Mouse (Mus musculus): ENCODE measurements at regions not wholly inside any gene's neighbourhood (a gene's known extent, or its start where the extent isn't known, plus 50 kb on each side); places are given as distances from the start of the nearest gene placed in this dataset.
A peak's percentile ranks its signal among the peaks of the same experiment; 100 is the strongest.

DNA sequence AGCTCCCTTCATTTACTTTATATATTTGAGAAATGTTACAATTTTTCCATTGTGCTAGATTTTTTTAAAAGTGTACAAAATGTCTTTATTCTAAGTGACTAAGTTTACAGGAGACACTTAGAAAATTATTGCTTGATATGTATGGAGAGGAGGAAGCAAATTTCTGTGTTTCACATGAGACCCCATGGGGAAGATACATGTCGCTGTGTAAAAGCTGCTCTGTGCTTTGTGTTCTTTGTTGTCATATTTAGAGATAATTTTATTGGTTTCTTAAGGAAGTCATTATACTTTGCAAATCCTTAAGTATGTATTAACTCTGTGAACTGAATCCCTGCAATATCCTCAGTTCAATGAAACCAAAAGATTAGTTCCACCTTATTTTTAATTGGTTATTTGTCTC, 406.0 kb upstream of the 1700003H04Rik start:
- no peak for DNase-seq (ENCODE audit: low spot score)

DNA sequence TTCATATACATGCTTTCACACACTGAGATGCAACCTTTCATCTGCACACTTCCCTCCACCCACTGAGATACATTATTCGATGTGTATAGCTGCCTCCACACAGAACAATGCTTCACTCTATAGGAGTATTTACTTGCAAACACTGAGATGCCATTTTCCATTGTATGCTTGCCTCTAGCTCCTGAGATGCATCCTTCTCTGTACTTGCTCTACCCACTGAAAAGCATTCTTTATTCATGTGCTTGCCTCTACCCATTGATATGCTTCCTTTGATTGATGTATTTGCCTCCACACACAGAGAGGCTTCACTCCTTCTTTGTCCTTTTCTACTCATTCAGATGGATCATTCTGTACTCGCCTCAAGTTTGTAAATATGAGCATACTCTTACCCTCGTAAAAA, 405.6 kb upstream of the 1700003H04Rik start:
- DNase-seq (ENCODE audit: low spot score) = no peak

DNA sequence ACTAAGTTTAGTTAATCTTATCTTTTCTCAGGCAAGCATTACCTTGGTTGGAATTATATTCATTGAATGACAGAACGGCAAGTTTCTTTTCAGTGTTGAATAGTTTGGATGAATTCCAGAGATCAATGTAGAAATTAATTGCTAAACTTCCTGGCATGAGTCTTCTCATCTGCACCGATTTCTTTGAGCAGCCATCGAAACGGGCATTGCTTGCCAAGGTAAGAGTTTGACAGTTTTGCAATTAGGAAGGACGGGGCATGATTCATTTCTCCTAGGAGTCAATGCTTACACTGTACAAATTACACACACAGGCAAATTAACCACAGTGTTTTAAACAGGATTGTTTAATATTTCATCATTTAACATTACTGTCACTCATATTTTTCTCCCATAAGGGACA, 404.5 kb upstream of the 1700003H04Rik start:
- DNase-seq (ENCODE audit: low spot score) = no peak

DNA sequence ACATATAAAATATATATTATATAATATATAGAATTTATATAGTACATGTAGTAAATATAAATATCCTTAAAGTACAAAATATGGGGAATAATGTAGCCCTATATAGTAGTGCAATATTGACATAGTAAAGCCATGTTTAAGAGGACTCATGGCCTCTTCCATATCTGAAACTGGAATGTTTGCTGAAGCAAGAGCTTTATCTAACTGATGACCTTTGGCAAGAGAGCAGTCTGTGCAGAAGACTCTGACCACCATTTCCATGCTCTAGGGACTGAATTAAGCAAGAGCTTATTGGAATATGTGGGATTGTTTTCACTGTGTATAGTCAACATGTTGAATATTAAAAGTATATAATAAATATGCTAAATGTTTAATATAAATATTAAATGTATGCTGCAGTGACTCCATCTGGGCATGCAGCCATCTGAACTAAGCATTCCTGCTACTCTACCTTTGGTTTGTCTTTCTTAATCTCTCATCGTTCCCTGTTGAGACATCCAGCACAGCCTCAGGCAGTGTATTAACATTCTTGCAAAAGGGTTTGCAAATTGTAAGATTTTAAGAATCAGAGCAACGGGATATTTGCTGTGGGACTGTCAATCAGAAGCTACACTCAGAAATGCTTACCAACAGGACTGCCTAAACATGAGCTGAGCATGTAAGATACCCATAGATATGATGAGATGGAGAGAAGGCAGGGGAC, 354.4 kb upstream of the 1700003H04Rik start:
- no peak for DNase-seq (ENCODE audit: low spot score)

DNA sequence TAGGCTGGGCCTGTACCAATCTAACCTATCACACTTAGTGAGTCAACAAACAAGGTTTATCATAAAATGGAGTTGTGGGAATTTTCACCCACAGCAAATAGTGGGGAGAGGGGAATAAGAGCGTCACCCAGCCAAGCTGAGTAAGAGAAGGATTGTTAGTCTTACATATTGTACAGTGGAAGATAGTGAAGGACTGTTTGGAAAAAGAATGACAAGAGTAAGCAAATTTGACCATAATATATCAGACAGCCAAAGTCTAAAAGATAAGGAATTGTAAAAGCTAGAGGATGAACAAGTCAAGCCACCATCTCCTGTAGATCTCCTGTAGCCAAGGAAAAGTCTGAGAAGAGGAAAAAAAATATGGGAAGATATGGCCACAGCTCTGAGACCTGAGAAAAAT, 351.8 kb upstream of the 1700003H04Rik start:
- DNase-seq (ENCODE audit: low spot score) = no peak

DNA sequence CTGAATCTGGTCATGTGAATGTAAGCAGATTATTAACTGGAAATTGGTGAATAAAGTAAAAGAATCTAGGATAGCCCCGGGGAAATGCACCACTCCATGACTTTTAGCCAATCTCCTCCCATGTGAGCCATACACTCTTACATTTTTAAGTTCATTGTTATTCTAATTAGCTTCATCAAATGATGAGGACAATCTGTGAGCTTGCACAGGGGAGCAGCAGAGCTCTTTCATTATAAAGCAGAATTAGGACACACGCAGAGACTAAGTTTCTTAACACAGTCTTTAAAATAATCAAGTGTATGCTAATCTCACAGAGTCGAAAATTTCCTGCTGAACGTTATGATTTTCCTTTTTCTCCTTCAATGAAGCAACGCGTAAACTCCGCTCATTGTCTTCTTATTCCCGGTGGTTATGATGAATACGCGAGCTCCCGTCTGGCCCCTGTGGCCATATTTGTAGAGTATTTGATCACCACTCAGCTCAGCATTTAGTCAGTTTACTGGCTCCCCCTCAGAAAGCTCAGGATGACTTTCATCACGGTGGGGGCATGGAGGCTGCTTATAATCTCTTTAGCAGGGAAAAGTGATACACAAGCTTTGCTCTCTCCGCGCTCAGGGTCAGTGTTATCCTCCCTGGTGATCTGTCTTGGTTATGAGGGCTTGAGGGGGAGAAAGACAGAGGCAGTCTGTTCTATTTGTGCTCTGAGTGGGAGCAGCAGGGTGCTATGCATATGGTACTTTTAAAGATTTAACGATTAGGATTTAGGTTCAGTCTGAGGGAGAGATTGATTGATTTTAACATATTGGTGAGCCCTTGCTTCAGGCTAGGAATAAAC, 350.1 kb upstream of the 1700003H04Rik start:
- DNase-seq (ENCODE audit: low spot score) = peak; percentile 6

DNA sequence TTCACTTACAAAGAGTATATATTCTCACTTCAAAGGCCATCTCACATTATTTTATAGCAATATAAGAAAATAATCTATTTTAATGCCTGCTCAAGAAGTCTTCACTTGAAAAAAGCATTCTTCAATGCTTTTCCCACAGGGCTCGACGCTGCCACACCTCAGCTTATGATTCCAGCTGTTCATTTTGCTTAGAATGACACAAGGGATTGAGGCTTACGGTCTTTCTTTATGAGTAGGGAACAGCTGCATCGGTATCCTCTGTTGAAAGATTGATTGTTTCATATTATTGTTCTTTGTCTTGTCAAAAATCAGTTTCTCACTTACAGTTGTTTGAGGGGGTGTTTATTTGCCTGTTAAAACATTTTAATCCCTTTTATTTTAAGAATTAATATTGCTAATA, 328.0 kb upstream of the 1700003H04Rik start:
- no peak for DNase-seq (ENCODE audit: low spot score)

Data from layer of hippocampus, adult 11-12 months (tissue).